Mouse (Mus musculus) embryonic facial prominence, embryonic 12.5 days (tissue): ENCODE data around the gene Thsd7a. TPM values are rescaled to one million over a fixed set of nuclear protein-coding genes. Genes with fewer than 3 reads are reported as not detected.

Source experiments
- ATAC-seq: fragments of 200-750 bp; cut with Nextera tagmentation; 2 replicates; pipeline ENCODE4 v1.8.0; 2017; ENCODE audit not compliant: insufficient number of reproducible peaks, insufficient read depth, low FRiP score, low TSS enrichment
- H3K27ac ChIP-seq: fragments of 300-500 bp; sonication (generic); 2 replicates; pipeline ENCODE4 v1.5.1; 2016; ENCODE audit warnings: mild to moderate bottlenecking
- H3K27me3 ChIP-seq: fragments of 300-500 bp; sonication (generic); 2 replicates; pipeline ENCODE4 v1.6.1; 2016; ENCODE audit warnings: mild to moderate bottlenecking, moderate library complexity
- H3K36me3 ChIP-seq: fragments of 300-500 bp; sonication (generic); 2 replicates; pipeline ENCODE4 v1.6.1; 2016; ENCODE audit warnings: mild to moderate bottlenecking
- H3K4me1 ChIP-seq: fragments of 300-500 bp; sonication (generic); 2 replicates; pipeline ENCODE4 v1.6.1; 2016
- H3K4me2 ChIP-seq: fragments of 300-500 bp; sonication (generic); replicated peaks from 2 replicates; pipeline ENCODE4 v1.6.1; 2016; ENCODE audit warnings: mild to moderate bottlenecking, moderate library complexity
- H3K4me3 ChIP-seq: fragments of 300-500 bp; sonication (generic); 2 replicates; pipeline ENCODE4 v1.5.1; 2016; ENCODE audit warnings: mild to moderate bottlenecking
- H3K9ac ChIP-seq: fragments of 300-500 bp; sonication (generic); 2 replicates; pipeline ENCODE4 v1.6.1; 2016; ENCODE audit warnings: mild to moderate bottlenecking, moderate library complexity
- H3K9me3 ChIP-seq: fragments of 300-500 bp; sonication (generic); 2 replicates; pipeline ENCODE4 v1.6.1; 2016; ENCODE audit warnings: mild to moderate bottlenecking, moderate library complexity
- whole genome bisulfite sequencing: fragments of 180-500 bp; shearing (Covaris S2); methylation state at CpG from one replicate; pipeline ENCODE4 v1.1.7; 2016; 5-methylcytosine and 5-hydroxymethylcytosine counted together
- polyA plus RNA-seq: library from polyadenylated mRNA; unstranded; fragments of >200 nt; fragmentation: Nextera tagmentation; extraction: Ambion mirVana; gene quantifications from 2 replicates; pipeline ENCODE4 v1.2.1, GENCODE M21; 2016

Thsd7a gene
- polyA plus RNA-seq, 1 experiment from 2014 or later, result 7.0 TPM

- no peak overlapping the region for H3K9ac ChIP-seq
- H3K9me3 ChIP-seq, result no peaks in the 10 kb centered on the region
- no peak overlapping the region for H3K4me3 ChIP-seq
- no peak overlapping the region for H3K27ac ChIP-seq
- H3K27me3 ChIP-seq, result no peaks in the 10 kb centered on the region
- no peaks in the 10 kb centered on the region for H3K4me1 ChIP-seq
- 84% methylated on average over 1 of the region's 1 CpGs for WGBS
- no peak overlapping the region for H3K4me2 ChIP-seq
- ATAC-seq, result no peak
- H3K36me3 ChIP-seq, result no peaks in the 10 kb centered on the region
Measured at GRCm38 (mm10) chr6:12493571-12493970, 255.6 kb downstream of the Thsd7a start.

GRCm38 (mm10) chr6:12488882-12489281 lies 260.3 kb downstream of the Thsd7a start:
- no peaks in the 10 kb centered on the region for H3K4me1 ChIP-seq
- H3K27ac ChIP-seq, result no peak overlapping the region
- no peaks in the 10 kb centered on the region for H3K9me3 ChIP-seq
- WGBS, result 64% methylated on average over 1 of the region's 1 CpGs
- H3K36me3 ChIP-seq, result no peaks in the 10 kb centered on the region
- no peak overlapping the region for H3K4me3 ChIP-seq
- no peaks in the 10 kb centered on the region for H3K27me3 ChIP-seq
- ATAC-seq, result no peak
- H3K9ac ChIP-seq, result no peak overlapping the region
- no peak overlapping the region for H3K4me2 ChIP-seq

GRCm38 (mm10) chr6:12481527-12482163 lies 267.6 kb downstream of the Thsd7a start:
- H3K9ac ChIP-seq, result no peak overlapping the region
- H3K27ac ChIP-seq, result no peak overlapping the region
- H3K4me3 ChIP-seq, result no peak overlapping the region
- H3K36me3 ChIP-seq, result no peaks in the 10 kb centered on the region
- no peaks in the 10 kb centered on the region for H3K27me3 ChIP-seq
- 80% methylated on average over 5 of the region's 5 CpGs for WGBS
- H3K4me1 ChIP-seq, result no peaks in the 10 kb centered on the region
- no peak overlapping the region for H3K4me2 ChIP-seq
- no peaks in the 10 kb centered on the region for H3K9me3 ChIP-seq
- no peak for ATAC-seq

GRCm38 (mm10) chr6:12478359-12478758 lies 270.9 kb downstream of the Thsd7a start:
- Histone ChIP-seq H3K9ac (no peak overlapping the region), H3K4me1 (no peaks in the 10 kb centered on the region), H3K9me3 (no peaks in the 10 kb centered on the region), H3K27me3 (no peaks in the 10 kb centered on the region), H3K27ac (no peak overlapping the region), H3K4me3 (no peak overlapping the region), H3K4me2 (no peak overlapping the region), H3K36me3 (no peaks in the 10 kb centered on the region)
- no peak for ATAC-seq
- WGBS, result 80% methylated on average over 1 of the region's 1 CpGs

- no peak overlapping the region for H3K4me2 ChIP-seq
- H3K27me3 ChIP-seq, result no peaks in the 10 kb centered on the region
- H3K27ac ChIP-seq, result no peak overlapping the region
- no peaks in the 10 kb centered on the region for H3K36me3 ChIP-seq
- no peak overlapping the region for H3K4me3 ChIP-seq
- ATAC-seq, result no peak
- peaks cover 6% of the 10 kb centered on the region; the same call in 1 of the 2 replicates for H3K4me1 ChIP-seq
- 78% methylated on average over 2 of the region's 2 CpGs for WGBS
- H3K9me3 ChIP-seq, result no peaks in the 10 kb centered on the region
- no peak overlapping the region for H3K9ac ChIP-seq
Measured at GRCm38 (mm10) chr6:12470935-12471334, 278.3 kb downstream of the Thsd7a start.

- Histone ChIP-seq H3K4me2 (0 out of 2 replicates have a peak overlapping the region, but pooled peaks have one; percentile 4), H3K9ac (no peak overlapping the region), H3K27me3 (no peaks in the 10 kb centered on the region), H3K9me3 (no peaks in the 10 kb centered on the region), H3K4me3 (no peak overlapping the region), H3K4me1 (peaks cover 6% of the 10 kb centered on the region; the same call in 1 of the 2 replicates), H3K27ac (no peak overlapping the region), H3K36me3 (no peaks in the 10 kb centered on the region)
- WGBS, result 43% methylated on average over 7 of the region's 7 CpGs
- ATAC-seq, result peak; percentile 60; the same call in 1 of the 2 replicates
Measured at GRCm38 (mm10) chr6:12467339-12468124, 281.7 kb downstream of the Thsd7a start.

GRCm38 (mm10) chr6:12458841-12459240 lies 290.4 kb downstream of the Thsd7a start:
- 89% methylated on average over 4 of the region's 4 CpGs for WGBS
- ATAC-seq, result no peak
- no peak overlapping the region for H3K9ac ChIP-seq

GRCm38 (mm10) chr6:12457451-12457850 lies 291.8 kb downstream of the Thsd7a start:
- Histone ChIP-seq H3K4me2 (no peak overlapping the region), H3K4me3 (no peak overlapping the region), H3K27ac (no peak overlapping the region), H3K36me3 (no peaks in the 10 kb centered on the region), H3K27me3 (no peaks in the 10 kb centered on the region), H3K9ac (no peak overlapping the region), H3K9me3 (no peaks in the 10 kb centered on the region), H3K4me1 (no peaks in the 10 kb centered on the region)
- WGBS, result 83% methylated on average over 1 of the region's 1 CpGs
- ATAC-seq, result no peak

More at GRCm38 (mm10) chr6:12458841-12459240, 290.4 kb downstream of the Thsd7a start:
- Histone ChIP-seq H3K27me3 (no peaks in the 10 kb centered on the region), H3K4me2 (no peak overlapping the region), H3K27ac (no peak overlapping the region), H3K36me3 (no peaks in the 10 kb centered on the region), H3K9me3 (no peaks in the 10 kb centered on the region), H3K4me1 (no peaks in the 10 kb centered on the region), H3K4me3 (no peak overlapping the region)

GRCm38 (mm10) chr6:12454876-12455485 lies 294.2 kb downstream of the Thsd7a start:
- H3K9ac ChIP-seq, result no peak overlapping the region
- H3K9me3 ChIP-seq, result no peaks in the 10 kb centered on the region
- no peak for ATAC-seq
- no peak overlapping the region for H3K4me2 ChIP-seq
- no peaks in the 10 kb centered on the region for H3K4me1 ChIP-seq
- H3K4me3 ChIP-seq, result no peak overlapping the region
- 56% methylated on average over 1 of the region's 1 CpGs for WGBS
- H3K27me3 ChIP-seq, result no peaks in the 10 kb centered on the region
- H3K36me3 ChIP-seq, result no peaks in the 10 kb centered on the region
- no peak overlapping the region for H3K27ac ChIP-seq

- WGBS, result 82% methylated on average over 3 of the region's 3 CpGs
- Histone ChIP-seq H3K4me2 (no peak overlapping the region), H3K4me3 (no peak overlapping the region), H3K9ac (no peak overlapping the region), H3K36me3 (no peaks in the 10 kb centered on the region), H3K9me3 (no peaks in the 10 kb centered on the region), H3K27ac (no peak overlapping the region), H3K4me1 (no peaks in the 10 kb centered on the region), H3K27me3 (no peaks in the 10 kb centered on the region)
- ATAC-seq, result no peak
Measured at GRCm38 (mm10) chr6:12454132-12454531, 295.1 kb downstream of the Thsd7a start.

GRCm38 (mm10) chr6:12448851-12449250 lies 300.4 kb downstream of the Thsd7a start:
- no peaks in the 10 kb centered on the region for H3K27me3 ChIP-seq
- no peak overlapping the region for H3K4me3 ChIP-seq
- no peaks in the 10 kb centered on the region for H3K9me3 ChIP-seq
- H3K27ac ChIP-seq, result no peak overlapping the region
- H3K4me1 ChIP-seq, result no peaks in the 10 kb centered on the region
- ATAC-seq, result no peak
- no peaks in the 10 kb centered on the region for H3K36me3 ChIP-seq
- 83% methylated on average over 3 of the region's 3 CpGs for WGBS
- H3K9ac ChIP-seq, result no peak overlapping the region
- no peak overlapping the region for H3K4me2 ChIP-seq

GRCm38 (mm10) chr6:12445486-12445885 lies 303.7 kb downstream of the Thsd7a start:
- Histone ChIP-seq H3K36me3 (no peaks in the 10 kb centered on the region), H3K9me3 (no peaks in the 10 kb centered on the region), H3K27me3 (no peaks in the 10 kb centered on the region), H3K27ac (no peak overlapping the region), H3K4me2 (no peak overlapping the region), H3K9ac (no peak overlapping the region), H3K4me3 (no peak overlapping the region), H3K4me1 (no peaks in the 10 kb centered on the region)
- WGBS, result 90% methylated on average over 2 of the region's 2 CpGs
- ATAC-seq, result no peak
